Mouse (Mus musculus) cerebellum, postnatal 10 days (tissue): ENCODE measurements around the gene Gm20388.

Experiments used
- DNase-seq, 2 experiments: peaks; one replicate each; pipeline ENCODE4 v3.0.0; 2021; ENCODE audit warnings: mixed read lengths in 2 of 2

The Gm20388 gene

GRCm38 (mm10) chr8:123292281-123292680 is 3381.6 kb downstream of the Gm20388 start:
- DNase-seq = no peak

DNA sequence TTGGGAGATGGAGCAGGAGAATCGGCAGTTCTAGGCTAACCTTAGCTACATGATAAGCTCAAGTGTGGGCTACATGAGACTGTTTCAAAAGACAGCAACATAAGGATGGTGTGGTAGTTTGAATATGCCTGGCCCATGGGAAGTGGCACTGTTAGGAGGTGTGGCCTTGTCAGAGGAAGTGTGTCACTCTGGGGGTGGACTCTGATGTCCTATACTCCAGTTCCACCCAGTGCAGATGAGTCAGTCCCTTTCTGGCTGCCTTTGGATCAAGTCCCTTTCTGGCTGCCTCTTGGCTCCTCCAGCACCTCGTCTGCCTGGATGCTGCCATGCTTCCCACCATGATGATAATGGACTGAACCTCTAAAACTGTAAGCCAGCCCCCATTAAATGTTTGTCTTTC is 3382.1 kb downstream of the Gm20388 start:
- DNase-seq = no peak

DNA sequence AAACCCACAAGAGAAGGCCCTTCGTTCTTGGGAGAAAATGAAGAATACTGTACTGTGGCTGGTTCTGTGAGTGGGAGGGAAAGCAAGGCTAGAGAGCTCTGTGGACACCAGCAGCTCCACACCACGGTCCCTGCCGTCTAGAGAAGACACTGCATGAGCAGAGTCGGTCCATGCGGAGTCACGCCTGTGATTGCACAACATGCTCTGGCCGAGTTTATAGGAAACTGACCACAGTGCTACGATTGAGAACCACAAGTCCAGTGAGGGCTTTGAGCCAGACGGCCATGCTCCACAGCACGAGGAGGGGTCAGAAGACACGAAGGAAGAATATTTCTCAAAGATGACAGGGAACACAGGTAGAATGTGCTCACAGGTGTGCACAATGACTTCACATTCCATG is 3387.7 kb downstream of the Gm20388 start:
- no peak for DNase-seq

DNA sequence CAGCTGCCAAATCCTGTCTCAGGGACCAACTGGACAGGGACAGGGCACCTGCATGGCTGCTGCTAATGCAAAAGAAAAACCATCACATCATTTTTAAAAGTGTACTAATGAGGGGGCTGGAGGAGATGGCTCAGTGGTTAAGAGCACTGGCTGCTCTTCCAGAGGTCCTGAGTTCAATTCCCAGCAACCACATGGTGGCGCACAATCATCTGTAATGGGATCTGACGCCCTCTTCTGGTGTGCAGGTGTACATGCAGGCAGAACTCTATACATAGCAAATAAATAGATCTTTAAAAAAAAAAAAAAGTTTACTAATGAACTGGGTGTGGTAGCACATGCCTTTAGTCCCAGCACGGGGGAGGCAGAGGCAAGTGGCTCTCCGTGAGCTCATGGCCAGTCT is 3398.1 kb downstream of the Gm20388 start:
- no peak for DNase-seq

DNA sequence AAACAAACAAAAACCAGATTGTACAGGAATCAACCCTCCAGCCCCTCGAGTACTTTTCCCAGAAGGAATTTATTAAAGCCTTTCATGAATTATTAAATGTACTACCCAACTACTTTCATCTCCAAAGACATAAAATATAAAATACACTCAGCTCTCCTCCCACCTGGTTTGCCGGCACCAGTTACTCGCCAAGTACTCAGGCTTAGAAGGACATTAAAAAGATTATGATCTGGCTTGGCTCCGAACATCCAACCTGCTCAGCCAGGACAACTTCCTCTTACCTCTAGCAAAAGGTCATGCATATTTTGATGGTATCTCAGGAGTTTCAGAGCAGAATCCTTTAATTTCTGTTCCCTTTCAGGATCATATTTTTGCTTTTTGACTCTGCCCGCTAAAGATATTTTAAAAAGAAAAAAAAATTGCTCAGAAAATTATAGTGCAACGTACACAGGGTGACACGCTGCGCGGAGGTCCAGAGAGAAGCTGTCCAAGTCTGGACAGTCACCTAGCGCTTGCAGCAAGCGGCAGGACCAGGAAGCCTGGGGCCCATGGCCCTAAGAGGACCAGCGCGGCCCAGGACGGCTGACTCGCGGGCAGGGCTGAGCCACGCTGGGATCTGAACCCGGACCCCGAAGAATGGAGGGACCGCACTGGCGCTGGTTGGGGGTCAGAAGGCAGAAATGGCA is 3407.3 kb downstream of the Gm20388 start:
- DNase-seq = no peak

GRCm38 (mm10) chr8:123318467-123318911 is 3407.8 kb downstream of the Gm20388 start, which contains the start of gene Fanca:
Gene Fanca, minus strand, starts transcription at chr8:123318576.
- peak; percentile 96 to 97 for DNase-seq

- peak; percentile 71 to 81 for DNase-seq
Measured at GRCm38 (mm10) chr8:123319522-123320164, 3409.0 kb downstream of the Gm20388 start.

DNA sequence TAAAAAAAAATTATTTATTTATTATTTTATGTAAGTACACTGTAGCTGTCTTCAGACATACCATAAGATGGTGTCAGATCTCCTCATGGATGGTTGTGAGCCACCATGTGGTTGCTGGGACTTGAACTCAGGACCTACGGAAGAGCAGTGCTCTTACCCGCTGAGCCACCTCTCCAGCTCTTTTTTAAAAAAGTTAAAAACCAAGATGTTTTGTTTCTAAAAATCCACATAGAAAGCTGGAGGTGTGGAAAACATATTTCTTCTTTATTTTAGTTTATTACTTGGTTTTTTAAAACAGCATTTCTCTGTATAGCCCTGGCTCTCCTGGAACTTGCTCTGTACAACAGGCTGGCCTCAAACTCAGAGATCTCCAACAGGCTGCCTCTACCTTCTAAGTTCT is 3417.9 kb downstream of the Gm20388 start:
- DNase-seq = no peak

DNA sequence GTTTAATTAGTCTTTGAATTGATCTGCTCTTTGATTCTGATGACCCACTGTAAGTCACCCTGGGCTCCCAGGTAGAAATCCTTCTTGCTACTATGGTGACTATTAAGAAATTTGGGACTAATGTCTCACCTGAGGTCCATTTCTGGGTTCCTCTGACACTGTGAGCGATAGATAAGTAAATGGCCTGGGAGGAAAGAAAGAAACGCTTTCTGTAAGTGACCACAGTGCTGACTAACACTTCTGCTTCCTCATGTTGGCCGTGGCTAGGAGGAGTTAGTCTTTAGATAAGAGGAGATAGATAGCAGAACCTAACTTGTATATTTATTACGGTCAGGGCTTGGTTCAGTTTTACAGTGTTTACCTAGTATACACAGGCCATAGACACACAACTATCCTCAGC is 3418.7 kb downstream of the Gm20388 start:
- DNase-seq = no peak

GRCm38 (mm10) chr8:123329961-123330360 is 3419.3 kb downstream of the Gm20388 start:
- DNase-seq = no peak

DNA sequence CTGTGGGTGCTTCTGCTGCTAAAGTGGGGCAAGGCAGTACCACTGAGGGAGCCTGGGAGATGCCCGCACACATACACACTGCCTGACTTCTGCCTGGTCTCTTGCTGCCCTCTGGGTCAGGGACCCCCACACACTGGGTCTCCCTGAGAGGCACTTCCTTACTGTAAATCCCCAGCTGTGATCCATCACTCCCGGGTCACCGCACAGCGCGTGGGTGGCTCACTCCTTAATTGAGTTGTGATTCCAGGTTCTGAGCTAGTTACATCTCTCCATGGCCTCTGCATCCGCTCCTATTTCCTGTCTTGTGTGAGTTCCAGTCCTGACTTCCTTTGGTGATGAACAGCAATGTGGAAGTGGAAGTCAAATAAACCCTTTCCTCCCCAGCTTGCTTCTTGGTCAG is 3420.1 kb downstream of the Gm20388 start:
- no peak for DNase-seq

DNA sequence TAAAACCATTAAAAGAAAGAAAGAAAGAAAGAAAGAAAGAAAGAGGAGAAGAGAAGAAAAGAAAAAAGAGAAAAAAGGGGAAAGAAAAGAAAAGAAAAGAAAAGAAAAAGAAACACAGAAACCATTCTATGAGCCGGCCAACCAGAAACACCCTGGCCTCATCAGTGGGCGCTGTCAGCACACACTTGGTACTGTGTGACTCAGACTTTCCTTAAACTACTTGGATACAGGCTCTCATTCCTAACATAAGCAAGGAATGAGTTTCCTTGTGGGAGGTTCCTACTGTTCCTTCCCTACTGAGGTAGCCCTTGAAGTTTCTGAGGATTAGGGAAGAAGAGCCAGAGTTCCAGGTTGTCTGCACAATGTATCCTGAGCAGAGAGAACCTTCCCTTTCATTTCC is 3420.7 kb downstream of the Gm20388 start:
- no peak for DNase-seq

GRCm38 (mm10) chr8:123331810-123332209 is 3421.2 kb downstream of the Gm20388 start:
- DNase-seq = no peak

GRCm38 (mm10) chr8:123332262-123333090 is 3421.8 kb downstream of the Gm20388 start, which contains the start of gene Spire2:
Gene Spire2, plus strand, starts transcription at chr8:123332713.
- peak; percentile 90 to 96 for DNase-seq

DNA sequence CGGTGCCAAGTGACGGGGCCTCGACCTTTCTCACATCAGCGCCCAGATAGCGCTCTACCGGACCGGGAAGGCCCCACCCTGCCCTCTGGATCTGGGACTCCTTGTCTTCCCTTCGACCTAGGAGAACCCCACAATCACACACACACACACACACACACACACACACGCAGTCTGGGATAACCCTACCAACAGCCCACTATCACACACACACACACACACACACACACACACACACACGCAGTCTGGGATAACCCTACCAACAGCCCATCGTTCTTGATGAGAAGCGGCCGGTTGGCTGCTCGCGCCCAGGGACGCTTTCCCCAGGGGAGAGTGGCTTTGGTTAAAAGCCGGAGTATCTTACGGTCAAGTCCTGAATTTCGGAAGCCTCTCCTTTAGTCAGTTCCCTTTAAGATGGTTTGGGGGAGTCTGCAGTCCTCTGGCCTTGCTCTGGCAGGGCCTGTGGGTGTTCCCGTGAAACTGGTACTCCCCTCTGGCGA is 3422.5 kb downstream of the Gm20388 start:
- DNase-seq = peak; percentile 55 to 61

- peak; percentile 34 to 48 for DNase-seq
Measured at GRCm38 (mm10) chr8:123333864-123334263, 3423.2 kb downstream of the Gm20388 start.

- no peak for DNase-seq
Measured at GRCm38 (mm10) chr8:123334467-123334866, 3423.8 kb downstream of the Gm20388 start.

- no peak for DNase-seq
Measured at GRCm38 (mm10) chr8:123337475-123337874, 3426.8 kb downstream of the Gm20388 start.

GRCm38 (mm10) chr8:123340071-123340470 is 3429.4 kb downstream of the Gm20388 start:
- DNase-seq = no peak

- DNase-seq = no peak
Measured at GRCm38 (mm10) chr8:123341040-123342015, 3430.7 kb downstream of the Gm20388 start.

GRCm38 (mm10) chr8:123342253-123342652 is 3431.6 kb downstream of the Gm20388 start:
- DNase-seq = no peak

- no peak for DNase-seq
Measured at GRCm38 (mm10) chr8:123342911-123343310, 3432.3 kb downstream of the Gm20388 start.
